Mouse (Mus musculus) megakaryocyte, embryonic 14.5 days (primary cell): ENCODE measurements around the gene Hba-a1.

Experiments
- FLI1 ChIP-seq: IDR thresholded peaks from 2 replicates; pipeline ENCODE4 v1.6.1; 2012; ENCODE audit warnings: low read length, inconsistent platforms, mixed read lengths
- GATA1 ChIP-seq: IDR thresholded peaks from 3 replicates; pipeline ENCODE4 v1.6.1; 2012; ENCODE audit warnings: mixed read lengths, low read length, inconsistent platforms, borderline replicate concordance

GRCm38 (mm10) chr11:32307006-32307405, 23.7 kb downstream of the Hba-a1 start:
- no peak for TF ChIP-seq GATA1
- TF ChIP-seq FLI1, result no peak
